Mouse (Mus musculus) T-helper 2 cell (primary cell): Measurements from ENCODE around the gene Rpn1.
"Not testable (repeated sequence)": the region's sequence is repeated elsewhere in the genome, so short reads cannot be mapped to it uniquely, and the experiment has no call there.

Source experiments
- in situ Hi-C: fragments of 300-600 bp; cut with MboI, MseI; formaldehyde crosslinking; loops from one replicate; pipeline ENCODE4 v1.15.1; 2025; ENCODE audit warnings: high pct_unique_total_duplicates

The Rpn1 gene

GRCm38 (mm10) chr6:88119309-88119708 is 35.0 kb downstream of the Rpn1 start:
- in situ Hi-C loops, result loop anchor here (10.0 kb wide), 1 partner anchor 375 kb away; no protein-coding TSS in a partner anchor

- in situ Hi-C loops, result no loop called here
Observed at GRCm38 (mm10) chr6:88120813-88121212, 36.5 kb downstream of the Rpn1 start.

- in situ Hi-C loops, result no loop called here
Observed at GRCm38 (mm10) chr6:88121781-88122180, 37.5 kb downstream of the Rpn1 start.

- in situ Hi-C loops, result no loop called here
Observed at GRCm38 (mm10) chr6:88123150-88123857, 39.0 kb downstream of the Rpn1 start.

- in situ Hi-C loops, result no loop called here
Observed at GRCm38 (mm10) chr6:88123858-88124261, 39.6 kb downstream of the Rpn1 start.

GRCm38 (mm10) chr6:88124551-88124950 is 40.3 kb downstream of the Rpn1 start:
- in situ Hi-C loops, result no loop called here

- in situ Hi-C loops, result not testable (repeated sequence)
Observed at GRCm38 (mm10) chr6:88125815-88126214, 41.5 kb downstream of the Rpn1 start.

- in situ Hi-C loops, result no loop called here
Observed at GRCm38 (mm10) chr6:88131521-88131920, 47.2 kb downstream of the Rpn1 start.

- in situ Hi-C loops, result no loop called here
Observed at GRCm38 (mm10) chr6:88132051-88132450, 47.8 kb downstream of the Rpn1 start.

- in situ Hi-C loops, result no loop called here
Observed at GRCm38 (mm10) chr6:88133061-88133460, 48.8 kb downstream of the Rpn1 start.

- in situ Hi-C loops, result no loop called here
Observed at GRCm38 (mm10) chr6:88133878-88134277, 49.6 kb downstream of the Rpn1 start.

GRCm38 (mm10) chr6:88136201-88136631 is 51.9 kb downstream of the Rpn1 start:
- in situ Hi-C loops, result no loop called here

- in situ Hi-C loops, result no loop called here
Observed at GRCm38 (mm10) chr6:88138485-88138884, 54.2 kb downstream of the Rpn1 start.

GRCm38 (mm10) chr6:88140264-88140663 is 56.0 kb downstream of the Rpn1 start:
- in situ Hi-C loops, result no loop called here

GRCm38 (mm10) chr6:88145793-88146192 is 61.5 kb downstream of the Rpn1 start:
- in situ Hi-C loops, result no loop called here

GRCm38 (mm10) chr6:88146576-88146975 is 62.3 kb downstream of the Rpn1 start:
- in situ Hi-C loops, result no loop called here

- in situ Hi-C loops, result no loop called here
Observed at GRCm38 (mm10) chr6:88147411-88148003, 63.2 kb downstream of the Rpn1 start.

- in situ Hi-C loops, result no loop called here
Observed at GRCm38 (mm10) chr6:88151335-88151734, 67.1 kb downstream of the Rpn1 start.

- in situ Hi-C loops, result no loop called here
Observed at GRCm38 (mm10) chr6:88152127-88152705, 67.9 kb downstream of the Rpn1 start.

GRCm38 (mm10) chr6:88152979-88153378 is 68.7 kb downstream of the Rpn1 start:
- in situ Hi-C loops, result no loop called here
